7 mouse cellular contexts compared by ENCODE assay signal in the genomic region with DNA sequence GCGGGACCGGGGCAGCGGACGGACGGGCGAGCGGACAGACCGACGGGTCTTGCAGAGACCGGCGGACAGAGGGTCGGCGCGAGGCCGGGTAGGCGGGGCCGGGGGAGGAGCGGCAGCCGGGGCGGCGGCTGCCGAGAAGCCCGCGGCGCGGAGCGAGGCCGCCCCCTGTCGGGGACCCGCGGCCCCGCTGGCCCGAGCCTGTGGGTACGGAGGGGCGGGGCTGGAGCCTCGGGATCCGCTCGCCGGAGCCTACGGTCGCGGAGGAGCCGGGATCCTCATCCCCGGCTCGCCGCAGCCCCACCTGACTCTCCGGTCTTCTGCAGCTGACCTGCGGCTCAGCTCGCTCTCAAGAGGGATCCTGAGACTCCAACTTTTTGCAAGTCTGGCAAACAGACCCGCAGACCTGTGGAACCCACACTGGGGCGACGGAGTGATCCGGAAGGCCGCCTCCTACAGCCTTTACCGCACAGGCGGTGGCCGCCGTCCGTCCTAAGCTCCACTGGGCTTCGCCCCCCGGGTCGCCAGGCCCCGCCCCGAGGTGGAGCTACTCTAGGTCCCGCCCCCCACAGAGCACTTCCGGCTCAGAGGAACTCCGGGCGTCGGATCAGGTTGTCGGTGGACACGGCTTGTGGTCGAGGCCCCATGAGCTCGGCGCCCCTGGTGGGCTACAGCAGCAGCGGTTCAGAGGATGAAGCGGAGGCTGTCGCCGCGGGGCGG. TPM values are rescaled to one million over a fixed set of nuclear protein-coding genes. Genes with fewer than 3 reads are reported as not detected.
DNase-seq lines count a peak whose midpoint lies in the region; ATAC-seq lines count a peak whose summit lies in the region.

Gene Zfp319 (minus strand): TSS at position 231 of the 717 bp plus-strand sequence.
Gene Usb1 (plus strand): TSS at position 565 of the 717 bp plus-strand sequence.

- no peaks in the 10 kb centered on the region for H3K27me3 ChIP-seq in embryonic facial prominence, embryonic 10.5 days (replicated peaks; ENCODE audit: low read depth, poor library complexity, severe bottlenecking)
- H3K27me3 ChIP-seq in limb, embryonic 11.5 days (ENCODE audit: control insufficient read depth, insufficient read depth, low read length) = no peaks in the 10 kb centered on the region
- no peaks in the 10 kb centered on the region for H3K27me3 ChIP-seq in midbrain, embryonic 14.5 days (ENCODE audit: control insufficient read depth, insufficient read depth, low read length)

- peak within 1 kb of the TSS; percentile 92 for H3K4me3 ChIP-seq in embryonic facial prominence, embryonic 10.5 days
- H3K4me3 ChIP-seq in limb, embryonic 11.5 days (ENCODE audit: low read depth, low read length) = peak within 1 kb of the TSS; percentile 86
- peak within 1 kb of the TSS; percentile 88 for H3K4me3 ChIP-seq in midbrain, embryonic 14.5 days (replicated peaks; ENCODE audit: low read depth, low read length)

- H3K27ac ChIP-seq in embryonic facial prominence, embryonic 10.5 days (replicated peaks) = peak within 1 kb of the TSS; percentile 97
- H3K27ac ChIP-seq in limb, embryonic 11.5 days (replicated peaks; ENCODE audit: low read depth, low read length) = peak within 1 kb of the TSS; percentile 90
- H3K27ac ChIP-seq in midbrain, embryonic 14.5 days (replicated peaks; ENCODE audit: low read depth, low read length) = peak within 1 kb of the TSS; percentile 93

- H3K36me3 ChIP-seq in embryonic facial prominence, embryonic 10.5 days (replicated peaks) = peaks cover 49% of the 10 kb centered on the region
- peaks cover 22% of the 10 kb centered on the region for H3K36me3 ChIP-seq in limb, embryonic 11.5 days (ENCODE audit: control insufficient read depth, insufficient read depth, low read length)
- H3K36me3 ChIP-seq in midbrain, embryonic 14.5 days (ENCODE audit: control insufficient read depth, insufficient read depth, low read length) = peaks cover 32% of the 10 kb centered on the region

- peak within 1 kb of the TSS; percentile 79 for H3K4me2 ChIP-seq in limb, embryonic 11.5 days (ENCODE audit: low read depth, severe bottlenecking)
- H3K4me2 ChIP-seq in midbrain, embryonic 14.5 days (ENCODE audit: low read length) = peak within 1 kb of the TSS; percentile 89

- no peaks in the 10 kb centered on the region for H3K9me3 ChIP-seq in embryonic facial prominence, embryonic 10.5 days
- no peaks in the 10 kb centered on the region for H3K9me3 ChIP-seq in limb, embryonic 11.5 days (ENCODE audit: control insufficient read depth, low read length)
- no peaks in the 10 kb centered on the region for H3K9me3 ChIP-seq in midbrain, embryonic 14.5 days (ENCODE audit: control insufficient read depth, low read length)

- peak; percentile 94 for ATAC-seq in limb, embryonic 11.5 days (ENCODE audit: insufficient number of reproducible peaks, low FRiP score, low TSS enrichment, low read depth)
- ATAC-seq in midbrain, embryonic 14.5 days (ENCODE audit: low FRiP score, low TSS enrichment) = peak; percentile 94

- H3K4me1 ChIP-seq in embryonic facial prominence, embryonic 10.5 days = peaks cover 26% of the 10 kb centered on the region
- peaks cover 9% of the 10 kb centered on the region for H3K4me1 ChIP-seq in limb, embryonic 11.5 days (ENCODE audit: control insufficient read depth, insufficient read depth, low read length)
- H3K4me1 ChIP-seq in midbrain, embryonic 14.5 days (ENCODE audit: control insufficient read depth, insufficient read depth, low read length) = peaks cover 21% of the 10 kb centered on the region

- DNase-seq in adrenal gland, postnatal 10 days = peak; percentile 98
- peak; percentile 98 for DNase-seq in embryonic facial prominence, embryonic 10.5 days (ENCODE audit: low spot score)
- peak; percentile 99 for DNase-seq in heart, adult 11 months
- peak; percentile 95 for DNase-seq in kidney, adult 18-20 months
- DNase-seq in limb, embryonic 11.5 days (ENCODE audit: low spot score) = peak; percentile 97
- DNase-seq in midbrain, embryonic 14.5 days = peak; percentile 95
- DNase-seq in spleen, adult 18-20 months = peak; percentile 91 to 96

- H3K9ac ChIP-seq in limb, embryonic 11.5 days (ENCODE audit: low read length) = peak within 1 kb of the TSS; percentile 89
- peak within 1 kb of the TSS; percentile 96 for H3K9ac ChIP-seq in midbrain, embryonic 14.5 days (replicated peaks; ENCODE audit: low read length)

- under 1% methylated on average over 80 of the region's 80 CpGs for WGBS in embryonic facial prominence, embryonic 10.5 days
- under 1% methylated on average over 67 of the region's 80 CpGs for WGBS in limb, embryonic 11.5 days
- WGBS in midbrain, embryonic 14.5 days = under 1% methylated on average over 74 of the region's 80 CpGs

RNA-seq across cellular contexts. Expression of gene Zfp319, which starts in this region (rescaled TPM):
- 10 to 100 TPM; 10.5 to 11.3 TPM for total RNA-seq in adrenal gland, postnatal 10 days (2021)
- polyA plus RNA-seq in embryonic facial prominence, embryonic 10.5 days (2016; fragmentation: Nextera tagmentation; extraction: Ambion mirVana) = 11.5 and 12.4 TPM in 2 replicates
- 7.7 and 8.6 TPM in 2 replicates for polyA plus RNA-seq in limb, embryonic 11.5 days (2014; fragmentation: Nextera tagmentation; extraction: Ambion mirVana)
- 15.9 and 17.9 TPM in 2 replicates for polyA plus RNA-seq in midbrain, embryonic 14.5 days (2014; fragmentation: Nextera tagmentation; extraction: Ambion mirVana)

RNA-seq across cellular contexts. Expression of gene Usb1, which starts in this region (rescaled TPM):
- 10 to 100 TPM; 18.5 to 20.5 TPM for total RNA-seq in adrenal gland, postnatal 10 days (2021)
- polyA plus RNA-seq in embryonic facial prominence, embryonic 10.5 days (2016; fragmentation: Nextera tagmentation; extraction: Ambion mirVana) = 42.2 and 47.0 TPM in 2 replicates
- 37.0 and 43.0 TPM in 2 replicates for polyA plus RNA-seq in limb, embryonic 11.5 days (2014; fragmentation: Nextera tagmentation; extraction: Ambion mirVana)
- 32.0 and 37.3 TPM in 2 replicates for polyA plus RNA-seq in midbrain, embryonic 14.5 days (2014; fragmentation: Nextera tagmentation; extraction: Ambion mirVana)

Comparison
In these comparisons a context has a peak if more than half of its experiments do, and no peak if none do; other contexts are left out.
1. Peak in every context shown above with its lines: DNase-seq, ATAC-seq, H3K4me3 ChIP-seq and H3K27ac ChIP-seq.